Mouse (Mus musculus) urinary bladder, adult 2 months (tissue): ENCODE measurements around the gene Zfp772. TPM values are rescaled to one million over a fixed set of nuclear protein-coding genes. Genes with fewer than 3 reads are reported as not detected.
"Not testable (repeated sequence)": the region's sequence is repeated elsewhere in the genome, so short reads cannot be mapped to it uniquely, and the experiment has no call there.

ENCODE experiments used
- DNase-seq: peaks from one replicate; pipeline ENCODE4 v3.0.0; 2022; ENCODE audit warnings: low spot score
- polyA plus RNA-seq: library from polyadenylated mRNA; depleted of rRNA; stranded (reverse); fragments of >200 nt; gene quantifications from 2 replicates; pipeline ENCODE4 v1.2.3, GENCODE M21; 2012; rRNA removed

Gene Zfp772
- 8.4 and 10.1 TPM in 2 replicates for polyA plus RNA-seq

DNA sequence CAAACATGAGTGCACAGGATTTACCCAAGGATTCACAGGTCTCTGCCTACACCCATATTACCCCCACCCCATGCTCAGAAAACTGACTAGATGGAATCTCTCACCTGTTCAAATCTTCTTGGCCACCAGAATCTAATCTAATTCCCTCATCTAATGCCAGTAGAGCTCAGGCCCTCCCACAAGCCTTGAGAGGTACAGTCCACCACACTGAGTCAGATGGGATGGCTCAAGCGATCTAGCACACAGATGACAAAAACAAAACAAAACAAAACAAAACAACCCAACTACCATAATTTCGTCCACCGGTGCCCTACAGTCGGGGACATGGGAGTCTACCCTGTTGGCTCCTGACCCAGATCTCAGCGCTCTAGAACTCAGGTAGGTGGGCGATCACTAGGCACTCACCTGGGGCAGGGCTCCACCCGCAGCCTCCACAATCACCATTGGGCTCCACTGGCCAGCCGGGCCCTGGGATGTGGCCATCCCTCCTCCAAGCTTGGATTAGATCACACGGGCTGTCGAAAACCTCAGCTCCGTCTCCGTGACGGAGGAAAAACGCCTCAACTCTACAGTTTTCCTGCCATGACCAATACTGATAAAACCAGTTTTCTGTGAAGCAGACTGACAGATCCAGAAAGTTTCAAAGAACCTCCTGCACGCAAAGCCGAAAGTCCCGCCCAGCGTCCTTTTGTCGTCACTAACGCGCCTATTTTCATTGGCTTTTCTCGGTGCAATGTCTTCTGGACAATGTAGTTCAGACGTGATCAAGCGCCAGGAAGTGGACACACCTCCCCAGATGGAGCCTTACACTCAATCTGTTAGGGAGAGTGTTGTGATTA is at the start of gene Zfp772:
Gene Zfp772 (minus strand): TSS at position 686 of the 839 bp plus-strand sequence.
- not testable (repeated sequence) for DNase-seq

DNA sequence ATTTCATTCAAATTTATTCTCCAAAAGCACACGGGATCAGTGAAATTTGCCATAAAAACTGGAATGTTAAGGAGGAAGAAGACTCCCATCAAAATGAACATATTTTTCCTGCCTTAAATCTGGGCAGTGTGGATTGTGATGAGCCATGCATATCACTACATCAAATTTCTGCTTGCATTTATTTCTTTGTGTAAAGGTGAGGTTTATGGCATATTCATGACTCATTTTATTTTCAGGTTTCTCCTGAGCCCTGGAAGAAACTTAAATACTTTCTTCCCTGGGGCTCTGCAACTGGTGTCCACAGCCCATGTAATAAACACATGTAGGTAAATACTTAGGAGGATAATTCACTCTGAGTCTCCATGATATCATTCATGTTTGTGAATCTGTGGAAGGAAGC is 37.4 kb upstream of the Zfp772 start, which contains the start of gene Vmn2r29:
Gene Vmn2r29 (minus strand): TSS at position 101 of the 400 bp plus-strand sequence.
- not testable (repeated sequence) for DNase-seq

DNA sequence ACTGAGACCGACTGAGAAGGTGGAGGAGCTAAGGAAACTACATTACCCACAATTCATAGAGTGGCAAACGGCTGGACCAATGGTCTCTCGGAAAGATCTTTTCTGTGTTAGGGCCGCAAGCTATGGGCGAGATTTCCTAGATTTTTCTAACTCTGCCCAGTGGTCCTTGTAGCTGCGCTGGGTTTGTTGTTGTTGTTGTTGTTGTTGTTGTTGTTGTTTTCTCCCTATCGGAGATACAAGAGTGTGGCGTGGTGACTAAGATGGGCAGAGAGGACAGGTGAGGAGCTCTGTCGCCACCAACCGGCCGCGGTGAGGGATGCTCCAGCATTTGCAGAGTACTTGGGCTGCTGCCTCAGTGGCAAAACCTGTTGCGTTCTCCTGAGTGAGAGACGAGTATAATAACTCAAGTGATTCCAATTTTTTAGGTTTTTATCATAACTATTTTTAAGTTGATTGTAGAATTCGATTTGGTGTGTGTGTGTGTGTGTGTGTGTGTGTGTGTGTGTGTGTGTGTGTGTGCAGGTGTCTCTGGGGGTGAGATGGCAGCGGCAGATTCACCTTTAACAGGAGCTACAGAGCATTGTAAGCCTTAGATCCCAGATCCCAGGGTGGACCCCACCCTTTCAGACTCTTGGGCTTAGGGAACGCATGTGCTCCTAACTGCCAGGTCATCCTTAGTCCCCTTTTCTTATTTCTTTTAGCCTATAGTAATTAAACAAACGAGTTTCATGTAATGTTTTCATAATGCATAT is 21.4 kb downstream of the Zfp772 start:
- DNase-seq = peak; percentile 44

DNA sequence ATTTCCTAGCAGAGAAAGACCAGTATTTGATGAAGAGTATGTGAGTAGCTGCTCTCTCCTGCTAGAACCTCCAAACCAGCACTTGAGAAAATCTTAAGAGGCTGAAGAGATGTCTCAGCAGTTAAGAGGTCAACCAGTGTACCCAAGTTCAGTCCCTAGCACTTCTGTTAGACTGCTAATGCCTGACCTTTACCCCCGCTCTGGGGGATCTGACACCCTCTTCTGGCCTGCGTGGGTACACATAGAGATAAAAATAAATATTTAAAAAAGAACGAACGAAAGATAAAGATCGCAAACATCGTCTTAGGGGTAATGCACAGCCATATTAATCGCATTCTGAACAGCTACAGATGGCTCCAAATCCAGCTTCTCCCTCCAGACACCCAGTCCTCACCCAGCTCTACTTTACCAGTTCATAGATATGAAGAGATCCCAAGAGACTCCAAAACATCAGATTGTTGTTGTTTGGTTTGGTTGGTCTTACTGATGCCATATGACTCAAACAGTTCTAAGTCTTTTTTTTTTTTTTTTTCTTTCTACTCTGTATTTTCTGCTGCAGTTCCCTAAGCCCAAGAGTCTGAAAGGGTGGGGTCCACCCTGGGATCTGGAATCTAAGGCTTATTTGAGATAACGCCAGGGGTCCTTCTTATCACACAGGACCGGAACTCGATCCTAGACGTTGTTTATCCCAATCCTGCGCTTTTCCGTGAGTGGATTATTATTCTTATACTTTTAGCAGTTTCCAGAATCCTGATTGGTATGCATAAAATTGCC is 22.2 kb downstream of the Zfp772 start:
- DNase-seq = no peak

DNA sequence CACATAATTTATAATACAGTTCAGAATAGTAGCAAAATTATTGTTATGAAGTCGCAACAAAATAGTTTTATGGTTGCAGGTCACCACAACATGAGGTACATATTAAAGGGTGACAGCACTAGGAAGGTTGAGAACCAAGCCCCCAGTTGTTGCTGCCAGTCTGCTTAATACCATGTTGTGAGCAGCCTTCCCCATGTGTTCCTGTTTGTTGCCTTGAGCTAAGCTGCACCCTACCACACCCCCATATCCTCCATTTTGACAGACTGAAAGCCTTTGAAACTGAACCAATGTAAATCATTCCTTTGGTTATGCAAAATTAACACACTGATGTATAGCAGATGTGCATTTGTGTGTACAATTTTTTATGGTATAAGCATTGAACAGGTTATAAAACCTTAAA is 23.9 kb downstream of the Zfp772 start:
- DNase-seq = no peak

DNA sequence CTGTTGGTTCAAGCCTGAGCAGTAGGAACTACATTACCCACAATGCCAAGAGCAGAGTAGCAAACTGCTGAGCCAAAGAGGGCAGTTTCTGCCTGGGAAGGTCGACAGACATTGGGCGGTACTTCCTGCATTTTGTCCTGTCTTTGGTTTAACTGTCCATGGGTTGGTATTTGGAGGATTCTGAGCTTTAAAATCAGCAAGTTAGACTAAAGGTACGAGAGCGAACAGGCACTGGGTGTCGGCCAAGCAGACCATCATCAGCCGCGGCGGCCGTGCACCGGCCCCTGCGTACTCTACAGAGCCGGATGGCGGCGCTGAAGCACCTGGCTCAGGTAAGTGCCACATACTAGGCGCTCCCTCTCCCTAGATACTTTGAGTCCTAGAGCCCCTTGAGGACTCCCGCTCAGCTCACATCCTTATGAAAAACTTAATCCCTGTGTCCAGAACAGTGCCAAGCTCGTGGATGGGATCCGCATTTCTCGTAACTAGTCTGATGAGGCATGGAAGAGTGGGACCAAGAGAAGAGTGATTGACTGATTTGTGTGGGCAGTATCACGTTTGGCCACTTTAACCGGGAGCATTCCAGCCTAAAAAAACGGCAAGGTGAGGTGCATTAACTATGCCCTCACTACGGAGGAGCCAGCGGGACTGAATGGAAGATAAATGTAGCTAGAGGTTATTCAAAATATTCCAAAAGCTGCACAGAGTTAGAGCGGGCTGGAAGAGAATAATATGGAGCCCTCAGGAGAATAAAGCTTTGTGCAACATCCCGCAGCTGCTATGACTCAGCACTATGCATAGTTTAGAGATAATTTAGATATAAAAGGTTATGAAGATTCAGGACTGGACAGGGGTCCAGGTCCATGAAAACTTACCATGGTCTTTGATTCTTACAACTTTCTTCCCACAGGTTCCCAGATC is 38.3 kb downstream of the Zfp772 start, which contains the start of gene Zfp418:
Gene Zfp418 (plus strand): TSS at position 104 of the 921 bp plus-strand sequence.
- peak; percentile 40 for DNase-seq

Other genes with a start within 250 kb of the Zfp772 start
- gene Aurkc, start 214.7 kb downstream of the Zfp772 start, polyA plus RNA-seq = 0.22 TPM in 1 of 2 replicates, not detected in the other
- gene Zfp954, start 88.5 kb downstream of the Zfp772 start, polyA plus RNA-seq = 12.7 and 15.2 TPM in 2 replicates
- 0.44 and 0.57 TPM in 2 replicates for gene Zfp773, start 73.2 kb downstream of the Zfp772 start, polyA plus RNA-seq
- gene Zfp418, start 38.7 kb downstream of the Zfp772 start, polyA plus RNA-seq = 2.2 and 2.7 TPM in 2 replicates
- 1.7 and 3.1 TPM in 2 replicates for gene Vmn2r29, start 37.3 kb upstream of the Zfp772 start, polyA plus RNA-seq
- 4.1 and 5.7 TPM in 2 replicates for gene Gm45844, start 68.3 kb upstream of the Zfp772 start, polyA plus RNA-seq
- gene Clcn4, start 90.9 kb upstream of the Zfp772 start, polyA plus RNA-seq = 31.9 and 35.7 TPM in 2 replicates
- 0.01 TPM in 1 of 2 replicates, not detected in the other for gene Vmn2r30, start 127.6 kb upstream of the Zfp772 start, polyA plus RNA-seq
- gene Gm45783, start 164.6 kb upstream of the Zfp772 start, polyA plus RNA-seq = not detected in 2 replicates
- not detected in 2 replicates for gene Vmn2r31, start 189.7 kb upstream of the Zfp772 start, polyA plus RNA-seq